Mouse (Mus musculus) megakaryocyte, embryonic 14.5 days (primary cell): Measurements from ENCODE around the gene Per3. TPM values are rescaled to one million over a fixed set of nuclear protein-coding genes. Genes with fewer than 3 reads are reported as not detected.
"Not testable (repeated sequence)": the region's sequence is repeated elsewhere in the genome, so short reads cannot be mapped to it uniquely, and the experiment has no call there.

Experiments used
- H3K27me3 ChIP-seq: replicated peaks from 2 replicates; pipeline ENCODE3; 2012; ENCODE audit warnings: inconsistent platforms
- H3K36me3 ChIP-seq: replicated peaks from 2 replicates; pipeline ENCODE3; 2012; ENCODE audit warnings: low read length, inconsistent platforms, mixed read lengths
- H3K4me1 ChIP-seq: 2 replicates; pipeline ENCODE4 v1.6.1; 2012; ENCODE audit warnings: inconsistent platforms
- H3K4me3 ChIP-seq: replicated peaks from 2 replicates; pipeline ENCODE3; 2012; ENCODE audit warnings: moderate library complexity, mild to moderate bottlenecking, inconsistent platforms
- H3K9me3 ChIP-seq: 2 replicates; pipeline ENCODE4 v1.6.1; 2012; ENCODE audit warnings: inconsistent platforms
- FLI1 ChIP-seq: IDR thresholded peaks from 2 replicates; pipeline ENCODE4 v1.6.1; 2012; ENCODE audit warnings: low read length, inconsistent platforms, mixed read lengths
- GATA1 ChIP-seq: IDR thresholded peaks from 3 replicates; pipeline ENCODE4 v1.6.1; 2012; ENCODE audit warnings: mixed read lengths, low read length, inconsistent platforms, borderline replicate concordance
- polyA plus RNA-seq: library from polyadenylated mRNA; stranded (reverse); fragments of >175 nt; gene quantifications from 2 replicates; pipeline ENCODE4 v1.2.3, GENCODE M21; 2012; ENCODE audit warnings: low replicate concordance; ENCODE audit not compliant: insufficient read depth

Per3 gene
- polyA plus RNA-seq, 1 experiment, result 8.0 TPM

- H3K9me3 ChIP-seq, result no peaks in the 10 kb centered on the region
- no peaks in the 10 kb centered on the region for H3K27me3 ChIP-seq
- TF ChIP-seq GATA1 (no peak), FLI1 (no peak)
- H3K36me3 ChIP-seq, result peaks cover 87% of the 10 kb centered on the region
- H3K4me1 ChIP-seq, result peaks cover 50% of the 10 kb centered on the region
- H3K4me3 ChIP-seq, result no peak overlapping the region
Measured at GRCm38 (mm10) chr4:151037800-151038199, 6.7 kb downstream of the Per3 start.

GRCm38 (mm10) chr4:151036521-151036920, 7.9 kb downstream of the Per3 start:
- Histone ChIP-seq H3K27me3 (no peaks in the 10 kb centered on the region), H3K9me3 (no peaks in the 10 kb centered on the region), H3K4me3 (no peak overlapping the region), H3K4me1 (peaks cover 37% of the 10 kb centered on the region), H3K36me3 (peaks cover 97% of the 10 kb centered on the region)
- TF ChIP-seq FLI1, result no peak
- no peak for TF ChIP-seq GATA1

- H3K4me1 ChIP-seq, result peaks cover 15% of the 10 kb centered on the region
- TF ChIP-seq GATA1 (no peak), FLI1 (no peak)
- H3K4me3 ChIP-seq, result no peak overlapping the region
- H3K27me3 ChIP-seq, result no peaks in the 10 kb centered on the region
- peaks cover 94% of the 10 kb centered on the region for H3K36me3 ChIP-seq
- no peaks in the 10 kb centered on the region for H3K9me3 ChIP-seq
Measured at GRCm38 (mm10) chr4:151027001-151027400, 17.5 kb downstream of the Per3 start.

- H3K4me3 ChIP-seq, result peak overlapping the region; percentile 73
- no peak for TF ChIP-seq FLI1
- no peak for TF ChIP-seq GATA1
- peaks cover 36% of the 10 kb centered on the region for H3K4me1 ChIP-seq
- peaks cover 97% of the 10 kb centered on the region for H3K36me3 ChIP-seq
- no peaks in the 10 kb centered on the region for H3K27me3 ChIP-seq
- H3K9me3 ChIP-seq, result no peaks in the 10 kb centered on the region
Measured at GRCm38 (mm10) chr4:151024152-151024551, 20.3 kb downstream of the Per3 start.

- H3K27me3 ChIP-seq, H3K9me3 ChIP-seq, H3K4me3 ChIP-seq: not testable (repeated sequence)
- H3K4me1 ChIP-seq, result peaks cover 23% of the 10 kb centered on the region
- H3K36me3 ChIP-seq, result peaks cover 99% of the 10 kb centered on the region
Measured at GRCm38 (mm10) chr4:151017356-151017755, 27.1 kb downstream of the Per3 start.

- H3K36me3 ChIP-seq, result peaks cover 99% of the 10 kb centered on the region
- no peak for TF ChIP-seq GATA1
- TF ChIP-seq FLI1, result no peak
- no peak overlapping the region for H3K4me3 ChIP-seq
- H3K27me3 ChIP-seq, result no peaks in the 10 kb centered on the region
- peaks cover 20% of the 10 kb centered on the region for H3K4me1 ChIP-seq
- H3K9me3 ChIP-seq, result no peaks in the 10 kb centered on the region
Measured at GRCm38 (mm10) chr4:151015946-151016345, 28.5 kb downstream of the Per3 start.

- Histone ChIP-seq H3K4me1 (peaks cover 29% of the 10 kb centered on the region), H3K9me3 (peaks cover 3% of the 10 kb centered on the region; the same call in 1 of the 2 replicates), H3K36me3 (peaks cover 92% of the 10 kb centered on the region), H3K27me3 (no peaks in the 10 kb centered on the region), H3K4me3 (no peak overlapping the region)
- TF ChIP-seq FLI1 (no peak), GATA1 (no peak)
Measured at GRCm38 (mm10) chr4:151010316-151010715, 34.1 kb downstream of the Per3 start.

GRCm38 (mm10) chr4:151006945-151007344, 37.5 kb downstream of the Per3 start:
- no peak for TF ChIP-seq GATA1
- TF ChIP-seq FLI1, result no peak
- Histone ChIP-seq H3K27me3 (no peaks in the 10 kb centered on the region), H3K9me3 (peaks cover 5% of the 10 kb centered on the region; the same call in 1 of the 2 replicates), H3K4me1 (peaks cover 61% of the 10 kb centered on the region), H3K36me3 (peaks cover 83% of the 10 kb centered on the region), H3K4me3 (peak overlapping the region; percentile 24)

- Histone ChIP-seq H3K27me3 (peaks cover 2% of the 10 kb centered on the region), H3K36me3 (peaks cover 71% of the 10 kb centered on the region), H3K4me1 (peaks cover 72% of the 10 kb centered on the region), H3K9me3 (peaks cover 5% of the 10 kb centered on the region; the same call in 1 of the 2 replicates), H3K4me3 (peak overlapping the region; percentile 79)
- TF ChIP-seq GATA1 (no peak), FLI1 (no peak)
Measured at GRCm38 (mm10) chr4:151005656-151006318, 38.7 kb downstream of the Per3 start.

GRCm38 (mm10) chr4:151001397-151001796, 43.1 kb downstream of the Per3 start:
- peak overlapping the region; percentile 29 for H3K4me3 ChIP-seq
- peaks cover 60% of the 10 kb centered on the region for H3K4me1 ChIP-seq
- peaks cover 5% of the 10 kb centered on the region; the same call in 1 of the 2 replicates for H3K9me3 ChIP-seq
- H3K36me3 ChIP-seq, result peaks cover 35% of the 10 kb centered on the region
- TF ChIP-seq GATA1, result no peak
- TF ChIP-seq FLI1, result no peak
- peaks cover 34% of the 10 kb centered on the region for H3K27me3 ChIP-seq

- Histone ChIP-seq H3K9me3 (peaks cover 4% of the 10 kb centered on the region), H3K36me3 (peaks cover 12% of the 10 kb centered on the region), H3K4me1 (peaks cover 41% of the 10 kb centered on the region), H3K4me3 (peak overlapping the region; percentile 46), H3K27me3 (peaks cover 41% of the 10 kb centered on the region)
- TF ChIP-seq FLI1, result no peak
- TF ChIP-seq GATA1, result no peak
Measured at GRCm38 (mm10) chr4:150998626-150999025, 45.8 kb downstream of the Per3 start.
